Mouse (Mus musculus) liver, embryonic 13.5 days (tissue): Measurements from ENCODE around the gene Slc22a16. TPM values are rescaled to one million over a fixed set of nuclear protein-coding genes. Genes with fewer than 3 reads are reported as not detected.
A peak's percentile ranks its signal among the peaks of the same experiment; 100 is the strongest.

ENCODE experiments used
- ATAC-seq: fragments of 200-750 bp; cut with Nextera tagmentation; 2 replicates; pipeline ENCODE4 v1.8.0; 2017; ENCODE audit warnings: low read depth, mild to moderate bottlenecking, moderate number of reproducible peaks, moderate library complexity
- DNase-seq: peaks from one replicate; pipeline ENCODE4 v3.0.0; 2022
- H3K27ac ChIP-seq: fragments of 300-500 bp; sonication (generic); 2 replicates; pipeline ENCODE4 v1.5.1; 2015; ENCODE audit warnings: moderate library complexity, mild to moderate bottlenecking, inconsistent platforms
- H3K27me3 ChIP-seq: fragments of 300-500 bp; sonication (generic); 2 replicates; pipeline ENCODE4 v1.6.1; 2015; ENCODE audit warnings: mild to moderate bottlenecking, inconsistent platforms
- H3K36me3 ChIP-seq: fragments of 300-500 bp; sonication (generic); 2 replicates; pipeline ENCODE4 v1.6.1; 2015; ENCODE audit warnings: mild to moderate bottlenecking, inconsistent platforms
- H3K4me1 ChIP-seq: fragments of 300-500 bp; sonication (generic); replicated peaks from 2 replicates; pipeline ENCODE4 v1.6.1; 2015; ENCODE audit warnings: inconsistent platforms
- H3K4me2 ChIP-seq: fragments of 300-500 bp; sonication (generic); 2 replicates; pipeline ENCODE4 v1.6.1; 2015; ENCODE audit warnings: inconsistent platforms, mild to moderate bottlenecking, moderate library complexity
- H3K4me3 ChIP-seq: fragments of 300-500 bp; sonication (generic); replicated peaks from 2 replicates; pipeline ENCODE4 v1.5.1; 2015; ENCODE audit warnings: mild to moderate bottlenecking, inconsistent platforms
- H3K9ac ChIP-seq: fragments of 300-500 bp; sonication (generic); 2 replicates; pipeline ENCODE4 v1.6.1; 2015; ENCODE audit warnings: mild to moderate bottlenecking, inconsistent platforms
- H3K9me3 ChIP-seq: fragments of 300-500 bp; sonication (generic); replicated peaks from 2 replicates; pipeline ENCODE4 v1.6.1; 2016; ENCODE audit warnings: inconsistent platforms
- WGBS: fragments of 180-500 bp; shearing (Covaris S2); methylation state at CpG from one replicate; pipeline ENCODE4 v1.1.7; 2015; ENCODE audit not compliant: insufficient replicate concordance; 5-methylcytosine and 5-hydroxymethylcytosine counted together
- polyA plus RNA-seq: library from polyadenylated mRNA; unstranded; fragments of >200 nt; fragmentation: Nextera tagmentation; extraction: Ambion mirVana; gene quantifications from 2 replicates; pipeline ENCODE4 v1.2.1, GENCODE M21; 2015

Gene Slc22a16
- not detected in 2 replicates for polyA plus RNA-seq

DNA sequence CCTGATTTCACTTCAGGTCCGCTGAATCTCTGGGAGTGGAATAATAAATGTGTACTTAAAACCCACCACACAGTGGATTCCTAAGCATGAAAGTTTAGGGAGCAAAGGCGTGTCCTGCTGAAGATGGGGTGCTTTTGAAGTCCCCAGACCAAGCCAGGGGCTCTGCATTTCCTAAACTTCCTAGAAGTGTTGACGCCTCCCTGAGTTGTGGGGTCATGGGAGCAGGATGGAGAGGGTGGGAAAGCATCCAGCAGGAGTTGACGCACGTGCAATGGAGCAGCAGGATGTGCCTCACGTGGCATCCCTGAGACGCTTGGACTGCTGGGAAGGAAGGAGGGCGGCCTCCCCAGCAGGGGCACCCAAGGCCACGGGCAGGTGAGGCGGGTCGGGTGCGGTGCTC lies at the start of gene Slc22a16:
Gene Slc22a16, plus strand, starts transcription at position 301 of the 400 bp plus-strand sequence.
- Histone ChIP-seq H3K4me3 (no peak within 1 kb of the TSS), H3K9ac (no peak within 1 kb of the TSS), H3K4me2 (no peak within 1 kb of the TSS), H3K4me1 (no peaks in the 10 kb centered on the region), H3K27me3 (no peaks in the 10 kb centered on the region), H3K27ac (no peak within 1 kb of the TSS), H3K9me3 (no peaks in the 10 kb centered on the region), H3K36me3 (no peaks in the 10 kb centered on the region)
- no peak for DNase-seq
- no peak for ATAC-seq
- WGBS, result 80% methylated on average over 12 of the region's 12 CpGs

DNA sequence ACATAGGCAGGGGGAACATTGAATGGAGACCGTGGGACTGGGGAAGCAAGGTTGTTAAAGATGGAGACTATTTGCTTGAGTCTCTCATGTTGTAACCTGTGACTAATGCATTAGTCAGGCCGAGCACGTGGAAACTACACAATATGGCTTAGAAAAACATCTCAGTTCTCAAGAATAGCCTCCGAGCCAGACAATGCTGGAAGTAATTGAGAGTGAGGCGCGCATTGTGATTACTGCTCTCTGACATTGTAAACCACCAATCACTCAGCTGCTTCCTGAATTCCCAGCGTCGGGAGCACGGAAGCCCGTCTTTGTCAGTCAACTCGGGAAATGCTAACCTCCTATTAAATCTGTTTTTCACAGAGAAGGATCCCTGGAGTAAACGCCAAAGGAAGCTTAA lies 48.6 kb upstream of the Slc22a16 start:
- 46% methylated on average over 12 of the region's 12 CpGs for WGBS
- H3K4me2 ChIP-seq, result no peak overlapping the region
- DNase-seq (no peak), ATAC-seq (no peak)
- H3K27ac ChIP-seq, result no peak overlapping the region
- no peak overlapping the region for H3K9ac ChIP-seq
- H3K4me1 ChIP-seq, result peaks cover 26% of the 10 kb centered on the region
- H3K36me3 ChIP-seq, result no peaks in the 10 kb centered on the region
- H3K9me3 ChIP-seq, result no peaks in the 10 kb centered on the region
- no peak overlapping the region for H3K4me3 ChIP-seq
- H3K27me3 ChIP-seq, result no peaks in the 10 kb centered on the region

- no peak overlapping the region for H3K9ac ChIP-seq
- no peaks in the 10 kb centered on the region for H3K36me3 ChIP-seq
- H3K27ac ChIP-seq, result no peak overlapping the region
- no peaks in the 10 kb centered on the region for H3K27me3 ChIP-seq
- DNase-seq (no peak), ATAC-seq (no peak)
- H3K4me2 ChIP-seq, result no peak overlapping the region
- WGBS, result 68% methylated on average over 7 of the region's 7 CpGs
- peaks cover 42% of the 10 kb centered on the region for H3K4me1 ChIP-seq
- no peaks in the 10 kb centered on the region for H3K9me3 ChIP-seq
- H3K4me3 ChIP-seq, result no peak overlapping the region
These were observed 46.7 kb upstream of the Slc22a16 start for GRCm38 (mm10) chr10:40523312-40523975.

DNA sequence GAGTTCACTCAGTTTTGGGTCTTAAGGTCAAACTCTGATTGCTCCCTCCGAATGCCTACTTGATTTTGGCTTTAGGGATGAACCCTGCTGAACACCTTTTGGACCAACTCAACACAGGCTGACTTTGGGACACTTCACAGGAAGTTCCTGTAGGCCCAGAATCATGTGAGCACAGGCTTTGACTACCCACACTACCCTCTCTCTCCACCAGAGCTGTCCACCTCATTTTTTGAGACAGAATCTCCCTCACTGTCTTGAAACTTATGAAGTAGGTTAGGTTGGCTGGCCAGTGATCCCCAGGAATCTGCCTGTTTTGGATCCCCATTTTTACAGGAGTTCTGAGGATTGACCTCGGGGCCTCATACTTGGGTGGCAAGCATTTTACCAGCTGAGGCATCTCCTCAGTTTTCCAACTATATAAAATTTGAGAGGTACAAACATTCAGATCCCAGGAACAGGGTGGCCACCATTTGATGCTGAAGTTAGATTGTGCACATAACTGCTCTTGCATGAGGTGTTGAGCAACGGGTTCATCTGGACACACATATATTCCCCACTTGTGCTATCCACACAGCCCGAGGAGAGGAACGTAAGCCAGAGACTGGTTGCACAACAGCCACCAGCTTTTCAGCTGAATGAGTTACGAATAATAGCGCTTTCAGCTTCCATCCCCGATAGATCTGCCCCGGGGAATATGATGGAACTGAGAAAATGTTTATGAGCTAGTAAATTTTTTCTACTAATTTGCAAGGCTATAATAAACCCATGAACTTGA lies 45.9 kb upstream of the Slc22a16 start:
- Histone ChIP-seq H3K9ac (no peak overlapping the region), H3K9me3 (no peaks in the 10 kb centered on the region), H3K36me3 (no peaks in the 10 kb centered on the region), H3K27me3 (no peaks in the 10 kb centered on the region; the same call in 1 of the 2 replicates), H3K27ac (no peak overlapping the region), H3K4me3 (no peak overlapping the region), H3K4me2 (no peak overlapping the region), H3K4me1 (peaks cover 48% of the 10 kb centered on the region)
- no peak for ATAC-seq
- DNase-seq, result no peak
- 58% methylated on average over 9 of the region's 9 CpGs for WGBS

DNA sequence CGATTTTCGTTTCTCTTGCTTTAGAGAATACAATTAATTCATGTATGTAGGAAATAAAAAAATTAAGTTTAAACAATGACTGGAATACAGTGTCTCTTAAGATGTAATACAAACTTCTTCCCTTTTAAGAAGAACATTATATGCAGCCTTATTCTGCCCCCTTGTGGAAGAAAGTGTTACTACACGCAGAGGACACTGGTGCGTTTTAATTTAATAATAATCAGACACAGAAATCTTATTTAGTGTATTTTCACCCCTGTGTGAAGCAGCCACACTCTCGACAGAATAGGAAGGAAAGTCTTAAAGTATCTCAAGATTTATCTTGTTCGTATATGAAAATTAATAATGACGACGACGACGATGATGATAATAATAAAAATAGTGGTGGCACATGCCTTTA lies 45.1 kb upstream of the Slc22a16 start:
- Histone ChIP-seq H3K4me2 (no peak overlapping the region), H3K36me3 (no peaks in the 10 kb centered on the region), H3K9me3 (no peaks in the 10 kb centered on the region), H3K4me3 (no peak overlapping the region), H3K27ac (no peak overlapping the region), H3K27me3 (no peaks in the 10 kb centered on the region; the same call in 1 of the 2 replicates), H3K9ac (no peak overlapping the region), H3K4me1 (peaks cover 52% of the 10 kb centered on the region)
- ATAC-seq (no peak), DNase-seq (peak; percentile 21)
- 22% methylated on average over 10 of the region's 10 CpGs for WGBS

- ATAC-seq (no peak), DNase-seq (no peak)
- H3K27ac ChIP-seq, result no peak overlapping the region
- no peak overlapping the region for H3K4me3 ChIP-seq
- H3K4me2 ChIP-seq, result peak overlapping the region; percentile 21; the same call in 1 of the 2 replicates
- H3K4me1 ChIP-seq, result peaks cover 52% of the 10 kb centered on the region
- 14% methylated on average over 9 of the region's 9 CpGs for WGBS
- no peak overlapping the region for H3K9ac ChIP-seq
- no peaks in the 10 kb centered on the region for H3K36me3 ChIP-seq
- H3K27me3 ChIP-seq, result no peaks in the 10 kb centered on the region; the same call in 1 of the 2 replicates
- H3K9me3 ChIP-seq, result no peaks in the 10 kb centered on the region
These were observed 44.5 kb upstream of the Slc22a16 start for GRCm38 (mm10) chr10:40525616-40526155.

GRCm38 (mm10) chr10:40526301-40526761 lies 43.8 kb upstream of the Slc22a16 start:
- Histone ChIP-seq H3K27ac (no peak overlapping the region), H3K9me3 (no peaks in the 10 kb centered on the region), H3K36me3 (no peaks in the 10 kb centered on the region), H3K27me3 (no peaks in the 10 kb centered on the region; the same call in 1 of the 2 replicates), H3K9ac (no peak overlapping the region), H3K4me3 (no peak overlapping the region), H3K4me2 (peak overlapping the region; percentile 21; the same call in 1 of the 2 replicates), H3K4me1 (peaks cover 52% of the 10 kb centered on the region)
- WGBS, result 21% methylated on average over 8 of the region's 8 CpGs
- no peak for ATAC-seq
- DNase-seq, result peak; percentile 14

GRCm38 (mm10) chr10:40526986-40527385 lies 43.1 kb upstream of the Slc22a16 start:
- no peak overlapping the region for H3K9ac ChIP-seq

DNA sequence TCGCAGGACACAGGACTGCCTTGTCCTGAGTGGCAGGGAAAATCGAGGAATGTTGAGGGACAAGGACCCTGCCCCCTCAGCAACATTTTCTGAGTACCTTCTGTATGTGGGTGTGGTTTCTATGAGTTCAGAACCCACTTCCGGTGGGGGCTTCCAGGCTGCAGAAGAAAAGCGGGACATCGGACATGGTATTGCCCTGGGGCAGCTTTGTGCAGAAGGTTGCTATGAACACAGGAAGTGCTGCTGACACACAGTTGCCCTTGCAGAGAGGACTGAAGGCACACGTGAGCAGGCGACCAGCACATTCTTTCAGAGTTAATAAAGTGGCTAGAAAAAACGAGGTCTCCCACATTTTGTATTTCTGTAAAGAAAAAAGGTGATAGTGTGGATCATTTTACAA lies 42.6 kb upstream of the Slc22a16 start:
- peak overlapping the region; percentile 13; the same call in 1 of the 2 replicates for H3K4me2 ChIP-seq
- 0 out of 2 replicates have a peak, but pooled peaks cover 2% of the 10 kb centered on the region for H3K9me3 ChIP-seq
- DNase-seq (no peak), ATAC-seq (no peak)
- H3K4me1 ChIP-seq, result peaks cover 52% of the 10 kb centered on the region
- 13% methylated on average over 8 of the region's 8 CpGs for WGBS
- H3K36me3 ChIP-seq, result no peaks in the 10 kb centered on the region
- H3K27me3 ChIP-seq, result no peaks in the 10 kb centered on the region; the same call in 1 of the 2 replicates
- H3K4me3 ChIP-seq, result no peak overlapping the region
- H3K27ac ChIP-seq, result no peak overlapping the region
- no peak overlapping the region for H3K9ac ChIP-seq

More at GRCm38 (mm10) chr10:40526986-40527385, 43.1 kb upstream of the Slc22a16 start:
- WGBS, result 55% methylated on average over 3 of the region's 3 CpGs
- Histone ChIP-seq H3K4me2 (no peak overlapping the region), H3K27ac (no peak overlapping the region), H3K4me3 (no peak overlapping the region), H3K36me3 (no peaks in the 10 kb centered on the region), H3K9me3 (no peaks in the 10 kb centered on the region), H3K27me3 (no peaks in the 10 kb centered on the region; the same call in 1 of the 2 replicates), H3K4me1 (peaks cover 52% of the 10 kb centered on the region)
- no peak for DNase-seq
- ATAC-seq, result no peak

DNA sequence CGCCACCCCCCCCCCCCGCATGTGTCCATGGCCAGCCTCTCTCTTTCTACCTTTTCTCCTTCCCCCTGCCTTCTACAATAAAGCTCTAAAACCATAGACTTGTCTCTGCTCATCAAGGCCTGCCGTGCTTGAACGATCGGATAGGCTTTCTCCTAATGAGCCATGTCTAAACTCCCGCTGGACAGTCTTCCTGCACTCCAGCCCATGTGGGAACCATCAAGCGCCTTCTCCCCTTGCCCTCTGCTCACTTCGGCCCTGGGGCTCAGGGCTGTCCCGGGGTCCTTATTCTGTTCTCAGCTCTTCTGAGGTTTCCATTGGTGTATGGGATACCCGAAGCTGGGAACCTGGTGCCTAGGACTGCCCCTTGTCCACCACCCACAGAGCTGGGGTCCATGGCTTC lies 41.5 kb upstream of the Slc22a16 start:
- Histone ChIP-seq H3K4me1 (peaks cover 44% of the 10 kb centered on the region), H3K27me3 (no peaks in the 10 kb centered on the region; the same call in 1 of the 2 replicates), H3K4me2 (no peak overlapping the region), H3K4me3 (no peak overlapping the region), H3K9me3 (0 out of 2 replicates have a peak, but pooled peaks cover 2% of the 10 kb centered on the region), H3K27ac (no peak overlapping the region), H3K9ac (no peak overlapping the region), H3K36me3 (no peaks in the 10 kb centered on the region)
- DNase-seq (no peak), ATAC-seq (no peak)
- 67% methylated on average over 8 of the region's 10 CpGs for WGBS

GRCm38 (mm10) chr10:40529617-40530016 lies 40.5 kb upstream of the Slc22a16 start:
- Histone ChIP-seq H3K36me3 (no peaks in the 10 kb centered on the region), H3K4me2 (no peak overlapping the region), H3K4me3 (no peak overlapping the region), H3K27me3 (no peaks in the 10 kb centered on the region; the same call in 1 of the 2 replicates), H3K4me1 (peaks cover 41% of the 10 kb centered on the region), H3K27ac (no peak overlapping the region), H3K9me3 (0 out of 2 replicates have a peak, but pooled peaks cover 2% of the 10 kb centered on the region), H3K9ac (no peak overlapping the region)
- ATAC-seq, result no peak
- peak; percentile 47 for DNase-seq
- 19% methylated on average over 6 of the region's 6 CpGs for WGBS
